ENCODE assay signal across 8 mouse cellular contexts in the genomic region with DNA sequence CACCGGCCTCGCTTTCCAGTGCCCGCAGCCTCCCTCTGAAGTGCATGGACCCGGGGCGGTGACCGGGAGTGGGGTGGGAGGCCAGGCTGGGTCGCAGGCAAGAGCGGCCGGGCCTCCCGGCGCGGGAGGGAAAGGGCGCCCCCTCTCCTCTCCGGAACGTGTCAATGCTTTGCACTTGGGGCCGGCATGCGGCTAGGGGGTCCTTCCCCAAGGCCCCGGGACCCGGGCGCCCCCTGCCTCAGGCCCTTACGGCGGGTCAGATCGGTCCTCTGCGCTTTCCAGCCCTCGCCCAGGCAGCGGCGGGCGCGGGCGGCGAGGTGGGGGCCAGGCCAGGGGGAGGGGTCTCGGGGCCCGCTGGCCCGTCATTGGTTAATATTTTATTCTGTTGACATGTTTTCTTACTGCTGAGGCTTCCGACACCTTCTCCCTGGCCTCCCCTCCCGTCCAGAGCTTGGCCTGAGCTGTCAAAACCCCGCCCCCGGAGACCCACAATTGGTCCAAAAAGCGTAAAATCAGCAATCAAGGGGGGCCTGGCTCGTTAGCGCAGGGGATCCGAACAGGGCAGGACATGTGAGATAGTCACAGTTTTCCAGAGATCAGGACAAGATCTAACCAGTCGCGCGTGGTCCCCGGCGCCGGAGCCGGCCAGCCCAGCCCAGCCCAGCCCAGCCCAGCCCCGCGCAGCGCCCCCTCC. TPM values are rescaled to one million over a fixed set of nuclear protein-coding genes. Genes with fewer than 3 reads are reported as not detected.
DNase-seq lines count a peak whose midpoint lies in the region; ATAC-seq and TF ChIP-seq lines count a peak whose summit lies in the region.

A gene (plus strand): TSS at position 321 of the 694 bp plus-strand sequence.

- H3K27me3 ChIP-seq in thymus, adult 2 months (ENCODE audit: control insufficient read depth, insufficient read depth, low read length), result peaks cover 46% of the 10 kb centered on the region
- peaks cover 35% of the 10 kb centered on the region for H3K27me3 ChIP-seq in hindbrain, embryonic 16.5 days (replicated peaks; ENCODE audit: control insufficient read depth, insufficient read depth, low read length)
- H3K27me3 ChIP-seq in liver, embryonic 13.5 days, result peaks cover 100% of the 10 kb centered on the region
- peaks cover 85% of the 10 kb centered on the region for H3K27me3 ChIP-seq in neural tube, embryonic 15.5 days (replicated peaks)

- no peak for TF ChIP-seq CTCF in thymus, adult 2 months (IDR thresholded peaks at IDR 0.05; ENCODE audit: borderline replicate concordance, control insufficient read depth, extremely low read depth, insufficient read depth, low read length, poor library complexity)

- H3K9ac ChIP-seq in hindbrain, embryonic 16.5 days (ENCODE audit: low read depth, low read length), result peak within 1 kb of the TSS; percentile 42
- H3K9ac ChIP-seq in liver, embryonic 13.5 days, result peak within 1 kb of the TSS; percentile 50
- H3K9ac ChIP-seq in neural tube, embryonic 15.5 days (replicated peaks), result no peak within 1 kb of the TSS

- peak within 1 kb of the TSS; percentile 63 for H3K4me2 ChIP-seq in hindbrain, embryonic 16.5 days (ENCODE audit: low read length)
- peak within 1 kb of the TSS; percentile 66 for H3K4me2 ChIP-seq in liver, embryonic 13.5 days
- peak within 1 kb of the TSS; percentile 59 for H3K4me2 ChIP-seq in neural tube, embryonic 15.5 days

- peak; percentile 40 for DNase-seq in thymus, postnatal 4 days
- no peak for DNase-seq in thymus, adult 2 months
- peak; percentile 69 for DNase-seq in gastrocnemius, postnatal 10 days
- no peak for DNase-seq in liver, embryonic 13.5 days
- DNase-seq in cerebellum, postnatal 36 days, result no peak
- DNase-seq in thymus, adult 18-20 months, result no peak

- no peaks in the 10 kb centered on the region for H3K36me3 ChIP-seq in thymus, adult 2 months (ENCODE audit: control insufficient read depth, insufficient read depth, low read length)
- no peaks in the 10 kb centered on the region for H3K36me3 ChIP-seq in hindbrain, embryonic 16.5 days (ENCODE audit: control insufficient read depth, insufficient read depth, low read length)
- H3K36me3 ChIP-seq in liver, embryonic 13.5 days, result no peaks in the 10 kb centered on the region
- no peaks in the 10 kb centered on the region for H3K36me3 ChIP-seq in neural tube, embryonic 15.5 days

- H3K9me3 ChIP-seq in hindbrain, embryonic 16.5 days (ENCODE audit: control insufficient read depth, low read length), result no peaks in the 10 kb centered on the region
- H3K9me3 ChIP-seq in liver, embryonic 13.5 days (replicated peaks), result no peaks in the 10 kb centered on the region
- no peaks in the 10 kb centered on the region for H3K9me3 ChIP-seq in neural tube, embryonic 15.5 days (replicated peaks)

- H3K27ac ChIP-seq in thymus, adult 2 months (ENCODE audit: control insufficient read depth, insufficient read depth, low read length), result no peak within 1 kb of the TSS
- no peak within 1 kb of the TSS for H3K27ac ChIP-seq in hindbrain, embryonic 16.5 days (ENCODE audit: low read depth, low read length)
- no peak within 1 kb of the TSS; the same call in 1 of the 2 replicates for H3K27ac ChIP-seq in liver, embryonic 13.5 days
- H3K27ac ChIP-seq in neural tube, embryonic 15.5 days (replicated peaks), result no peak within 1 kb of the TSS; the same call in 1 of the 2 replicates

- WGBS in thymus, adult 2 months, result 4% methylated on average over 52 of the region's 52 CpGs
- WGBS in hindbrain, embryonic 16.5 days, result under 1% methylated on average over 31 of the region's 52 CpGs
- WGBS in liver, embryonic 13.5 days (ENCODE audit: insufficient replicate concordance), result 2% methylated on average over 47 of the region's 52 CpGs
- WGBS in neural tube, embryonic 15.5 days, result under 1% methylated on average over 48 of the region's 52 CpGs

- ATAC-seq in hindbrain, embryonic 16.5 days, result peak; percentile 49
- ATAC-seq in liver, embryonic 13.5 days (ENCODE audit: low read depth), result peak; percentile 24; the same call in 1 of the 2 replicates
- no peak for ATAC-seq in neural tube, embryonic 15.5 days (ENCODE audit: low FRiP score)

- H3K4me3 ChIP-seq in thymus, adult 2 months (ENCODE audit: control insufficient read depth, insufficient read depth, low read length), result no peak within 1 kb of the TSS
- H3K4me3 ChIP-seq in hindbrain, embryonic 16.5 days (ENCODE audit: low read length), result peak within 1 kb of the TSS; percentile 44
- H3K4me3 ChIP-seq in liver, embryonic 13.5 days (replicated peaks), result peak within 1 kb of the TSS; percentile 53
- H3K4me3 ChIP-seq in neural tube, embryonic 15.5 days (replicated peaks), result peak within 1 kb of the TSS; percentile 33

- no peak for TF ChIP-seq POLR2A in thymus, adult 2 months (IDR thresholded peaks at IDR 0.05; ENCODE audit: control insufficient read depth, extremely low read depth, insufficient read depth, low read length, poor library complexity)

- H3K4me1 ChIP-seq in thymus, adult 2 months (replicated peaks; ENCODE audit: control insufficient read depth, insufficient read depth, low read length), result peaks cover 3% of the 10 kb centered on the region; the same call in 1 of the 2 replicates
- H3K4me1 ChIP-seq in hindbrain, embryonic 16.5 days (ENCODE audit: control insufficient read depth, insufficient read depth, low read depth, low read length), result peaks cover 17% of the 10 kb centered on the region
- H3K4me1 ChIP-seq in liver, embryonic 13.5 days (replicated peaks), result peaks cover 45% of the 10 kb centered on the region
- H3K4me1 ChIP-seq in neural tube, embryonic 15.5 days, result peaks cover 31% of the 10 kb centered on the region

RNA-seq across cellular contexts. Expression of the gene that starts here (rescaled TPM):
- polyA plus RNA-seq in thymus, adult 2 months (2012; rRNA removed), result 2.7 and 3.5 TPM in 2 replicates
- total RNA-seq in gastrocnemius, postnatal 10 days (2021), result 10 to 100 TPM; 11.0 to 14.3 TPM
- 0.64 and 1.0 TPM in 2 replicates for polyA plus RNA-seq in hindbrain, embryonic 16.5 days (2015; fragmentation: Nextera tagmentation; extraction: Ambion mirVana)
- polyA plus RNA-seq in liver, embryonic 13.5 days (2015; fragmentation: Nextera tagmentation; extraction: Ambion mirVana), result 0.25 and 0.27 TPM in 2 replicates
- 1.4 and 1.5 TPM in 2 replicates for polyA plus RNA-seq in neural tube, embryonic 15.5 days (2015; fragmentation: Nextera tagmentation; extraction: Ambion mirVana)

Comparison
In these comparisons a context has a peak if more than half of its experiments do, and no peak if none do; other contexts are left out.
1. DNase-seq: peak in thymus, postnatal 4 days (single experiment) and gastrocnemius, postnatal 10 days (single experiment); none in thymus, adult 2 months (single experiment), liver, embryonic 13.5 days (single experiment), cerebellum, postnatal 36 days (0 of 2) and thymus, adult 18-20 months (0 of 2).
2. Peak in ATAC-seq, H3K4me3 ChIP-seq, H3K9ac ChIP-seq and H3K4me2 ChIP-seq in liver, embryonic 13.5 days; RNA of the gene not detected or under 1 TPM.
3. Peak in every context shown above with its lines, with median percentiles within 50 percentile points of each other: H3K4me2 ChIP-seq.